Mouse (Mus musculus) liver, embryonic 14.5 days (tissue): ENCODE results near the gene Shank2.

Source experiments
- CTCF ChIP-seq: IDR thresholded peaks from 2 replicates; pipeline ENCODE4 v1.5.1; 2016; ENCODE audit warnings: antibody characterized with exemption, low read depth, control low read depth
- EP300 ChIP-seq: IDR thresholded peaks from 2 replicates; pipeline ENCODE4 v1.6.1; 2016; ENCODE audit warnings: antibody characterized with exemption, low read depth

DNA sequence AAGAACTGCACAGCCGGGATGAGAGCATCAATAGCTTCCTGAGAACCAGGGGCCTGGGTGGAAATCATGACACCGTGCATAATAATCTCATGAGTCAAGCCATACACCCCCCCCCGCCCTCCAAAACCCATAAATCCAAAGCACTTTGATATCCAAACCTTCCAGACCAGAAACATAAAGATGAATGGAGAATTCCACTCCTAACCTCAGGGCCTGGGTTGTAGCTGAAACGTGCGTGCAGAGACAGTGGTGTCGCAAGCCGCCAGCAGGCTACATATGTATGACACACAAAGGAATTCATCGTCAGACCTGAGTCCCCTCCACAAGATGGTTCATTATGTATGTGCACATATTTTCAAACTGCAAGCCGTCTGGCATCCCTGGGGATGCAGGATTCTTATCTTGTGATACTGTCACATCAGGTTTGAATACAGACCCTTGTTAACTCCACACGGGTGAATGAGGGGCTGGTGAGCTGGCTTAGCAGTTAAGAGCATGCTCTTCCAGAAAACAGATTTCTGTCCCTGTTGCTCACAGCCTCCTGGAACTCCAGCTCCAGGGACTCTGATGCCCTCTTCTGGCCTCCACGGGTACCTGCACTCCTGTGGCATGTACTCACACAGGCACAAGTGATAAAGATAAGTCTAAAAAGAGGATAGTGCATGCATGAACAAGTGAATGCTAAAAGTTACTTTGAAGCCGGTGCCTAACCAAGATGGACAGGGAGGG, 24.5 kb downstream of the Shank2 start:
- TF ChIP-seq CTCF (peak; percentile 37), EP300 (no peak)
